Mouse (Mus musculus): ENCODE data around the gene Gm10337. TPM values are rescaled to one million over a fixed set of nuclear protein-coding genes. Genes with fewer than 3 reads are reported as not detected.

Gene Gm10337
- polyA plus RNA-seq, 1 experiment from 2014 or later = not detected

GRCm38 (mm10) chr15:102546677-102547427 is 43.3 kb downstream of the Gm10337 start:
- Histone ChIP-seq H3K9me3 (replicated peaks; ENCODE audit: control insufficient read depth, low read length) (no peaks in the 10 kb centered on the region), H3K4me3 (ENCODE audit: low read depth, low read length) (no peak overlapping the region), H3K9ac (ENCODE audit: low read depth, low read length) (no peak overlapping the region), H3K36me3 (ENCODE audit: control insufficient read depth, insufficient read depth) (peaks cover 21% of the 10 kb centered on the region), H3K27me3 (ENCODE audit: control insufficient read depth, insufficient read depth, low read depth, low read length) (no peaks in the 10 kb centered on the region), H3K27ac (ENCODE audit: low read length) (no peak overlapping the region), H3K4me1 (ENCODE audit: control insufficient read depth, low read depth, low read length) (no peaks in the 10 kb centered on the region), H3K4me2 (ENCODE audit: low read depth, low read length) (no peak overlapping the region)
- ATAC-seq (ENCODE audit: low read depth) = no peak
- 87% methylated on average over 3 of the region's 3 CpGs for WGBS (ENCODE audit: insufficient replicate concordance)

DNA sequence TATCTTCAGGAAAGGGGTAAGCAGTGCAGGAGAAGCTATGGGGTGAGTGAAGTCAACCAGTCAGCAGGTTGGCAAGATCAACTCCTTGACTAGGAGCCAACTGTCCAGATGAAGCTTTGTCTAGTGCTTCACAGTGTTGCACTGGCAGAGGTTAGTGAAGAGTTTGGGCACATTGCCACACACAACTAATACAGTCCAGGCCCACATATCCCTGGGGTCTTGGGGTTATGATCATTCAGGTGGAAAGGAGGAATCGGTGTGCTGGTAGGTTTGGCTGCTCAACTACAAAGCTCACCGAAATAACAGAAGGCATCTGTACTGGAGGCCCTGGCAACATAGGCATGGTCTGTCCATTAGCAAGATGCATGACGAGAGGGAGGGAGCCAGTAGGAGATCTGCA is 44.0 kb downstream of the Gm10337 start:
- Histone ChIP-seq H3K9me3 (replicated peaks; ENCODE audit: control insufficient read depth, low read length) (no peaks in the 10 kb centered on the region), H3K27me3 (ENCODE audit: control insufficient read depth, insufficient read depth, low read depth, low read length) (no peaks in the 10 kb centered on the region), H3K4me1 (ENCODE audit: control insufficient read depth, low read depth, low read length) (no peaks in the 10 kb centered on the region), H3K9ac (ENCODE audit: low read depth, low read length) (no peak overlapping the region), H3K4me3 (ENCODE audit: low read depth, low read length) (no peak overlapping the region), H3K27ac (ENCODE audit: low read length) (no peak overlapping the region), H3K4me2 (ENCODE audit: low read depth, low read length) (no peak overlapping the region), H3K36me3 (ENCODE audit: control insufficient read depth, insufficient read depth) (peaks cover 21% of the 10 kb centered on the region)
- 89% methylated on average over 3 of the region's 3 CpGs for WGBS (ENCODE audit: insufficient replicate concordance)
- ATAC-seq (ENCODE audit: low read depth) = no peak

DNA sequence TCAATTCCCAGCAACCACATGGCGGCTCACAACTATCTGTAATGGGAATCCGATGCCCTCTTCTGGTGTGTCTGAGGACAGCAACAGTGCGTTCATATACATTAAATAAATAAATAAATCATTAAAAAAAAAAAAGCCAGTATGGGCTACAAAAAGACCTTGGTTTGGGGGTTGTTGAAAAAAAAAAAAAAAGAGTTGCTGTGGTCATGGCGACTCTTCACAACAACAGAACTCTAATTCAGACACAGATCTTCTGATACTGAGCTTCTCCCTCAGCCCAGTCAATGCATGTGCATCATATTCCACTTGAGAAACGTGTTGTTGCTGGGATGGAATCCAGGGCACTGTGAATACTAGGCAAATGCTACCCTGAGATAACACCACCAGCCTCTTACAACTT is 49.1 kb downstream of the Gm10337 start:
- H3K4me2 ChIP-seq (ENCODE audit: low read depth, low read length) = no peak overlapping the region
- H3K4me1 ChIP-seq (ENCODE audit: control insufficient read depth, low read depth, low read length) = no peaks in the 10 kb centered on the region
- no peaks in the 10 kb centered on the region for H3K27me3 ChIP-seq (ENCODE audit: control insufficient read depth, insufficient read depth, low read depth, low read length)
- no peak overlapping the region for H3K9ac ChIP-seq (ENCODE audit: low read depth, low read length)
- H3K36me3 ChIP-seq (ENCODE audit: control insufficient read depth, insufficient read depth) = peaks cover 18% of the 10 kb centered on the region
- no peaks in the 10 kb centered on the region for H3K9me3 ChIP-seq (replicated peaks; ENCODE audit: control insufficient read depth, low read length)
- no peak for ATAC-seq (ENCODE audit: low read depth)
- WGBS (ENCODE audit: insufficient replicate concordance) = 77% methylated on average over 5 of the region's 5 CpGs
- no peak overlapping the region for H3K4me3 ChIP-seq (ENCODE audit: low read depth, low read length)
- no peak overlapping the region for H3K27ac ChIP-seq (ENCODE audit: low read length)

Other genes starting within 250 kb of the Gm10337 start
- 2.4 and 2.5 TPM in 2 replicates for gene Rarg, start 246.2 kb upstream of the Gm10337 start, polyA plus RNA-seq (2015; fragmentation: Nextera tagmentation; extraction: Ambion mirVana)
- gene Gm9918, start 233.2 kb upstream of the Gm10337 start, polyA plus RNA-seq (2015; fragmentation: Nextera tagmentation; extraction: Ambion mirVana) = not detected in 2 replicates
- gene Mfsd5, start 224.3 kb upstream of the Gm10337 start, polyA plus RNA-seq (2015; fragmentation: Nextera tagmentation; extraction: Ambion mirVana) = 20.0 and 21.3 TPM in 2 replicates
- 21.2 and 24.8 TPM in 2 replicates for gene Espl1, start 207.5 kb upstream of the Gm10337 start, polyA plus RNA-seq (2015; fragmentation: Nextera tagmentation; extraction: Ambion mirVana)
- gene Pfdn5, start 177.6 kb upstream of the Gm10337 start, polyA plus RNA-seq (2015; fragmentation: Nextera tagmentation; extraction: Ambion mirVana) = 107 and 108 TPM in 2 replicates
- 34.0 and 39.3 TPM in 2 replicates for gene Myg1, start 172.0 kb upstream of the Gm10337 start, polyA plus RNA-seq (2015; fragmentation: Nextera tagmentation; extraction: Ambion mirVana)
- gene Aaas, start 153.0 kb upstream of the Gm10337 start, polyA plus RNA-seq (2015; fragmentation: Nextera tagmentation; extraction: Ambion mirVana) = 39.3 and 42.4 TPM in 2 replicates
- gene Sp7, start 136.5 kb upstream of the Gm10337 start, polyA plus RNA-seq (2015; fragmentation: Nextera tagmentation; extraction: Ambion mirVana) = 0.02 TPM in 1 of 2 replicates, not detected in the other
- gene Sp1, start 97.6 kb upstream of the Gm10337 start, polyA plus RNA-seq (2015; fragmentation: Nextera tagmentation; extraction: Ambion mirVana) = 3.7 TPM in 2 replicates
- gene Amhr2, start 58.4 kb upstream of the Gm10337 start, polyA plus RNA-seq (2015; fragmentation: Nextera tagmentation; extraction: Ambion mirVana) = 0.04 and 0.07 TPM in 2 replicates
- 120 and 139 TPM in 2 replicates for gene Prr13, start 44.7 kb upstream of the Gm10337 start, polyA plus RNA-seq (2015; fragmentation: Nextera tagmentation; extraction: Ambion mirVana)
- 64.7 and 67.7 TPM in 2 replicates for gene Pcbp2, start 33.2 kb upstream of the Gm10337 start, polyA plus RNA-seq (2015; fragmentation: Nextera tagmentation; extraction: Ambion mirVana)
- 1.4 and 2.0 TPM in 2 replicates for gene Map3k12, start 13.3 kb downstream of the Gm10337 start, polyA plus RNA-seq (2015; fragmentation: Nextera tagmentation; extraction: Ambion mirVana)
- gene Tarbp2, start 14.5 kb downstream of the Gm10337 start, polyA plus RNA-seq (2015; fragmentation: Nextera tagmentation; extraction: Ambion mirVana) = 34.6 and 37.0 TPM in 2 replicates
- 0.46 and 0.57 TPM in 2 replicates for gene Npff, start 21.2 kb downstream of the Gm10337 start, polyA plus RNA-seq (2015; fragmentation: Nextera tagmentation; extraction: Ambion mirVana)
- gene Gm28047, start 121.3 kb downstream of the Gm10337 start, polyA plus RNA-seq (2015; fragmentation: Nextera tagmentation; extraction: Ambion mirVana) = not detected in 2 replicates
- gene Atf7, start 121.7 kb downstream of the Gm10337 start, polyA plus RNA-seq (2015; fragmentation: Nextera tagmentation; extraction: Ambion mirVana) = 10.2 and 11.1 TPM in 2 replicates
- gene Atp5g2, start 168.6 kb downstream of the Gm10337 start, polyA plus RNA-seq (2015; fragmentation: Nextera tagmentation; extraction: Ambion mirVana) = 25.6 and 26.0 TPM in 2 replicates
- gene Calcoco1, start 218.5 kb downstream of the Gm10337 start, polyA plus RNA-seq (2015; fragmentation: Nextera tagmentation; extraction: Ambion mirVana) = 17.9 and 18.2 TPM in 2 replicates